Mouse (Mus musculus) CD8-positive naive resting alpha-beta T cell, adult 2 months (primary cell): ENCODE measurements around the gene Clic1.

ENCODE experiments used
- DNase-seq, 2 experiments: peaks; one replicate each; pipeline ENCODE4 v3.0.0; 2022; ENCODE audit warnings: low read depth in 2 of 2, low spot score in 2 of 2

The Clic1 gene

GRCm38 (mm10) chr17:35088825-35089644 is 39.3 kb downstream of the Clic1 start, which contains the start of gene Abhd16a:
Gene Abhd16a (plus strand): TSS chr17:35089263.
- peak; percentile 85 to 92 for DNase-seq

- DNase-seq, result no peak
Observed at GRCm38 (mm10) chr17:35090166-35090932, 40.6 kb downstream of the Clic1 start.

GRCm38 (mm10) chr17:35092403-35093198 is 42.8 kb downstream of the Clic1 start:
- DNase-seq, result no peak

GRCm38 (mm10) chr17:35094475-35095365 is 45.0 kb downstream of the Clic1 start:
- DNase-seq, result no peak

- DNase-seq, result no peak
Observed at GRCm38 (mm10) chr17:35096597-35096996, 46.8 kb downstream of the Clic1 start.

- DNase-seq, result no peak
Observed at GRCm38 (mm10) chr17:35097164-35097655, 47.4 kb downstream of the Clic1 start.

- no peak for DNase-seq
Observed at GRCm38 (mm10) chr17:35100196-35100765, 50.5 kb downstream of the Clic1 start.

- DNase-seq, result no peak
Observed at GRCm38 (mm10) chr17:35101161-35101560, 51.4 kb downstream of the Clic1 start.

- DNase-seq, result no peak
Observed at GRCm38 (mm10) chr17:35102299-35102698, 52.5 kb downstream of the Clic1 start.

GRCm38 (mm10) chr17:35103221-35103690 is 53.5 kb downstream of the Clic1 start:
- DNase-seq, result no peak

GRCm38 (mm10) chr17:35104079-35104478 is 54.3 kb downstream of the Clic1 start:
- DNase-seq, result no peak

- DNase-seq, result no peak
Observed at GRCm38 (mm10) chr17:35104754-35105153, 55.0 kb downstream of the Clic1 start.

GRCm38 (mm10) chr17:35105740-35106389 is 56.1 kb downstream of the Clic1 start:
- DNase-seq, result no peak

GRCm38 (mm10) chr17:35106522-35106921 is 56.8 kb downstream of the Clic1 start:
- DNase-seq, result no peak

GRCm38 (mm10) chr17:35108097-35108496 is 58.3 kb downstream of the Clic1 start, which contains the start of gene Ly6g5c:
Gene Ly6g5c (plus strand): TSS chr17:35108279.
- no peak for DNase-seq
